Mouse (Mus musculus): Measurements from ENCODE around the gene D430041D05Rik.
"Not testable (repeated sequence)": the region's sequence is repeated elsewhere in the genome, so short reads cannot be mapped to it uniquely, and the experiment has no call there.

The D430041D05Rik gene

DNA sequence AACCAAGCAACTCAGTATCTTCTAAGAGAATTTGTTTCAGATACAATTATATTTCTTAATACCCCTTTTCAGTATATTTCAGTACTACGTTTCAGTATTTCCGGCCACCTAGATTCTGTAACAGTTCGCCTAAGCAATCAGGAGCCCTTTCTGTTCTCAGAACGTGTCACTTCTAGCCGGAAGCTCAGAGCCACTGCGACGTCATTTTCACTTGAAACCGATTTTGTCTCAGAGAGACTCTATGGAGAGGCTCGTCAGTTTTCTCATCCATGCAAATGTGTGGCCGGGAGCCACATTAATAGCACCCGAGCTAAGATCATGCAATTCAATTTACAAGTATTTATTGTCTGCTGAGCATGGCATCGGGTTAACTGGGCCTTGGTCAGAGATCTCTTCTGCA lies 266.8 kb downstream of the D430041D05Rik start:
- no peak for DNase-seq

DNA sequence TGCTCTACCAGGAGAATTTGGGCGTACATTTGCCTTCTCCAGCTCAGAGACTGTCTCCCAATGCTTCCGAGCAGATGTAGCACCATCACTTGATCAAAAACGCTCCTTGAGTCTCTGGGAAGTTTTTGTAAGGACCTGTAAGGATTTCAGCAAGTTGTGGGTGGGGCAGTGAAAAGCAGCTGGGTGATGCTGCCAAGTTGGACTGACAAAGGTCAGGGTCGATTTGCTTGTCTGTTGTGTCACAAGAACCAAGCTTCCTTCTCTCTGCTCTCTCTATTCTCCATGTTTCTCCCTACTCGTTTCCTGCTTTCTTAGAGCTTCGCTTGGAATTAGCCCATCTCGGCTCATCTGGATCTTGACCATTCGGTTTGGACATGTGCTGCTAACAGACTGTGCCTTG lies 268.7 kb downstream of the D430041D05Rik start:
- DNase-seq, result no peak

DNA sequence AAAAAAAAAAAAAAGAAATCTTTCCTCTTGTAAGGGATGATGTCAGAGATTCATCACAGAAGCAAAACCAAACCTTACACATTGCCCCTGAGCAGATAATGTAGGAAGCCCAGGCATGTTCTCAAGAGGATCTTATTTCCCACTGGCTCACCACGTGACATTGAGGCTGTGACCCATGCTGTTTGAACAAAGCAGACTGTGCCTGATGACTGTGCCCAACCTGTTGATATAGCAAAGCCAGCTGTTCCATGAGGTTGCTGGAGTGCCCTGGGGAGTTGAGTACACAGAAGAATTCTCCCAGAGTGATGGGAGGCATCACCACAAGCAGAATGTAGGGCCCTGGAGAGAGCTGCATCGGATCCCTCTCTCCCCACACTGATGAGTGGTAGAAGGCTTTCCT lies 274.9 kb downstream of the D430041D05Rik start:
- DNase-seq, result no peak

DNA sequence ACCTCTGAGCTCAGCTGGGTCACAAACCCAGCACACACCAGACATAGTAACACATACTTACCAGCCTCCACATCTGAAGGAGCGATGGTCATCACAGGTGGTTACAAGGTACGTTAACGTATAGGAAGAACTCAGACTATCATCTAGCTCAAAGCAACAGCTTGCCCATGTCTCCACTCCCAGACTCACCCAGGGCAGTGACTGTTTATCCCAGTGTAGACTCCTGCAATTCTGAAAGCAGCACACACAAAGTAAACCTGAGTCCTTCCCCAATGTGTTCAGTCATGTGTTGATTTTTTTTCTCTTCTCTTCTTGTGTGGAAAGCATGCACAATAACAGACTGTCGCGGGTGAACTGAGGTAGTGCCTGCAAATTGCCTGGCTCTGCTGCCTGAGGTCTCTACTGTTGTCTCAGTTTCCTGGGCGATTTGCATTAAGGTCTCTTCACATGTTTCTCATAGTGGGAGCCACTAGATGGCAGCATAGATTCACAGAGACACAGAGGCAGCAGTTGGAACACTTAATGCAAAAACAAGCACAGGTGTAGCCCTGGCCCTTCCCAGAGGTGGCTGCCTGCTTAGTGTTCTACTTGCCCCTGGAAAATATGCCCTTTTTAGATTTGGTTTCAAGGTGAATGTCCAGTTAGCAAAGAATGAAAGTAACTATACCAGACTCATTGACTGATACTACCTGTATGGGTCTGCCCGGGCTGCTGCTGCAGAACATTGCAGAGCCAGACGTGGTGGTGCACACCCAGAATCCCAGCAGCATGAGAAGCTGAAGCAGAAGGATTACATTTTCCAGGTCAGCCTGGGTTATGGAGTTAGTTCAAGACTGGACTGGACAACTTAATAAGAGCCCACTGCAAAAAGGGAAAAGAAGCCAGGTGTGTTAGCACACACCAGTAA lies 276.4 kb downstream of the D430041D05Rik start:
- peak; percentile 43 to 44 for DNase-seq

DNA sequence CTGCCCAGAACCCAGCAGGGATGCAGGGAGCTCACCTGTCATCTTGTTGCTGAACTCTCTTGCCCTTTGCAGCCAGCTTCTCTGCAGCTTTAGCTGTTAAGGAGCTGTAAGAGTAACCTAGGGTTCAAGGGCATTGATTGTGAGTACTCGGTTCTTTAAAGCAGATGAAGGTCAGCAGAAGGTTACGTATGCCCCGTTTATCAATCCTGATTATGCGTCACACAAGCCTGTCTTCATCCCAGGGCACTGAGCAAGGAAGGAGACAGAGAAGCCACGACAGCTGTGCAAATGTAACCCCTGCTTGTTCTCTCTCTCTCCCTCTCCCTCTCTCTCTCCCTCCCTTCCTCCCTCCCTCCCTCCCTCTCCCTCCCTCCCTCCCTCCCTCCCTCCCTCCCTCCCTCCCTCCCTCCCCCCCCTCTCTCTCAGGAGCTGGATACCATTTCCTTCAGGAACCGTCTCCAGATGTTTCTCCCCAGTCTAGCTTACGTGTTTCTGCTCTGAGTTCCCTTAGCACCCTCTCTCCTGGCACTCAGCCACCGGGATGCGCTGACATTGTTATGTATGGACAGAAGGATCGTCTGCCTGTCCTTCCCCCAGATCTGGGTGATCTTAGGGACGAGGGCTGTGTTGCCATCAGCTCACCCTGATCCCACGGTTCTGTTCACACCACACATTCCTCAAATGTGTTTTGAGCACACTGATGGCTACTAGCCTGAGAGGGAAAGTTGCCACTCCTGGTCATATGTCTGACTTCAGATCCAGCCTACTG lies 277.6 kb downstream of the D430041D05Rik start:
- DNase-seq, result no peak

DNA sequence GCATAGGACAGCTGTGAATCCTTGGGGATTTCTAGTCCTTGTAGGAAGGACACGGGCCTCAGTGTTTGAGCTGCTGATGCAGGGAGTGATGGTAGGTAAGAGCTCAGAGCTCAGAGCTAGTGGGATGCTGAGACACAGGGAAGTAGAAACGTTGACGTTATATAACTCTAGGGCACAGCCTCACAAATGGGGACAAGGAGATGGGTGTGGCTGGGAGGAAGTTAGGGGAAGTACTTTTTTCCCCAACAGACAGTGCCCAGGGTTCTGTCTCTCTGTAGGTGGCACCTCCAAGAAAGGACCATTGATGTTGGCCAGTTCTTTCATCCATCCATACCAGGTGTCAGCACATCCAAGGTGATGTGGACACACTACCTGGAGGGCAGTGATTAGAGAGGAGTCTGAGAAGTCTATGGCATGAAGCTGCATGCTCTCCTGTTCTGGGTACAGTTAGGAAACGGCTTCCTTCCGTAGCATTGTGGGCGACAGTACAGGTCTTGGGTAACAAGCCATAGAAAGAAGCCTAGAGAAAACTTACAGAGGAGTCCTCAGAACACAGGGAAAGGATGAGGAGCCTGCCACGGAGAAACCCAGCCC lies 278.4 kb downstream of the D430041D05Rik start:
- no peak for DNase-seq

DNA sequence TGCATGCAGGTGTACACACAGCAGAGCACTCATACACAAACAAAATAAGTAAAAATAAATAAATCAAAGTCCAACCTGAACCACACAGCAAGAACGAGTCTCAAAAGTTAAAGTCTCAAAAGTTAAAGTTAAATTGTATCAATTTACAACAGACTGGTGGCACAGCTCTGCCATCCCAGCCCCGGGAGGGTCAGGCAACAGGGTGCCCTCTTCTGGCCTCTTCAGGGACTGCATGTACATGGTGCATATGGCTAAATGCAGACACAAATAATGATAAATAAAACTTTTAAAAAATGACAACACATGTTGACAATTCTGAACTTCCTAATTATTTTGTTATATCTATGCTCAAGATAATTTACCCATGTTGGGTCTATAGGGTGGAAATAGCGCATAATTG lies 279.8 kb downstream of the D430041D05Rik start:
- peak; percentile 47 to 56 for DNase-seq

DNA sequence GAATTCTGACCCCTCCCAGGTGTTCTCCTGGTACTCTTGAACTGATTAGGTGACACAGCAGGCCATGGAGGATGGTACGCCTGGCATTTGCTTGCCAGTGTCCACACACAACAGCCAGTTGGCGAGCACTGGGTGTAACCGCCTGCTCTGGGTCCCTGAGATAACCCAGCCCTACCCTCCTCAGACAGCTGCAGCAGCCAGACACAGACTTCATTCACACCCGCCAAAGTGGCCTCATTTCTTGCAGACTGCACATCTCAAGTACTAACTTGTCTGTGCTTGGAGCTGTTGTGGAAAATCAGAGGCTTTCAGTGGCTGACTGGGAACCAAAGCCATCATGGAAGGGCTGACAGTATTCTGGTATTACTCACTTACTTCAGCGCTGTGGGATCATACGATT lies 280.6 kb downstream of the D430041D05Rik start:
- DNase-seq, result no peak

DNA sequence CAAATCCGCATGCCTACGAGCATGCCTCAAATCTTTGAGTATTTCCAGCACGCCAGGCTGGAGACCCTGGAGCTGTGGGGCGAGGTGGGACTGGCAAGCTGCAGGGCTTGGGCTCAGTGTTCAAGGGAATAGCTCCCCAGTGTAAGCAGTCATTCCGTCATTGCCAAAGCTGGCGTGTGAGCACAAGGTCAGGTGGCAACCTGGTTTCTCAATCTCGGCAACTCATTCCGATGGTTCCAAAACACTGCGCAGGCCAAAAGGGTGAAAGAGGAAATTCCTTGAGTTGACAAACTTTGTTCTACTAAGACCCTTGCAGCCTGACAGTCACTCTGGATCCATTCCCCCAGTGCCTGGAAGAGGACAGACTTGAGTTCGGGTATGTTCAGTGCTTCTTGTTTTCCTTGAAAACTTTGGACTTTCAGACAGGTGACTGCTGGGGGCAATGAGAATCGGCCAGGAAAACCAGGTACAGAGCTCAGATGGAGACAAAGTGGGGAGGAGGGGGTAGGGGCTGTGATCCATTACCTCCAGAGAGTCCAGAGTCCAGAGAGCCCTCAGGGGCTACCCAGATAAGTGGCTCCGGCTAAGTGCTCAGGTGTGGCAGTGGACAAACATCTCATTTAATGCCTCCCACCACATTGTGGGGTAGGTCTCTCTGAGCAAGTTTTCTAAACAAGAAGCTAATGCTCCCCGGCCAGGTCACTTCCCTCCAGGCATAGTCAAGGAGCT lies 281.8 kb downstream of the D430041D05Rik start:
- no peak for DNase-seq

DNA sequence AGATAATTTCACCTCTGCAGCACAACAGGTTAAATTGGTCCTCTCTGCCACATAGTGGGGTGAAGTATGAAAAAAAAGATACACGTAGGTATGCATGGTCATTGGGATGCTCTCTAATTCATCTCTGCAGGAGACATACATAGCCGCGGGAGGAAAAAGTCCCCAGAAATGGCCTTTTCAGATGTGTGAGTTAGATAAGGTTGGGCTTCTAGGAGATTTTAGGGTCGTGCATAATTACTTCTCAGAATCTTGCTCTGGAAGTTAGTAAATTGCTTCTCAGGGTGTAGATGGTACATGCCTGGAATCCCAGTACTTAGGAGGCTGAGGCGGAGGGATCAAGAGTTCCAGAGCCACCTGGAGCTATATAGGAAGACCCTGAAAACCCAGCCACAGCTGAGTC lies 286.7 kb downstream of the D430041D05Rik start:
- DNase-seq, result no peak

DNA sequence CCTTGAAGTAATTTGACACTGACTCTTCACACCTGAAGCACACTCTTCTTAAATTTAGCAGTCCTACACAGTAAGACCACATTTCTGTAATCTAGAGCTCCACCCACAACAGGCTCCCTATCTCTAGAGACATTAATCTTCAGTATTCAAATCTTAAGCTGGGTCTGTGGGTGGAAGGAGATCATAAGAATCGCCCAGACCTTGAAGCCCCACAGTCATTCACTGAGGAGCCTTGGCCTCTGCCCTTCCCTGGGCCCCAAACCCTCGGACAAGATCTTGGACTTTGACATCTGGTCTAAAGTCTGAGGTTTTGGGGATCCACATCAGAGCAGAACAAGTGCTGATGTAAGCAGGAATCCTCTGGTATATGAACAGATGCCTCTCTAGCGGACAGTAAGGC lies 287.3 kb downstream of the D430041D05Rik start:
- DNase-seq, result no peak

DNA sequence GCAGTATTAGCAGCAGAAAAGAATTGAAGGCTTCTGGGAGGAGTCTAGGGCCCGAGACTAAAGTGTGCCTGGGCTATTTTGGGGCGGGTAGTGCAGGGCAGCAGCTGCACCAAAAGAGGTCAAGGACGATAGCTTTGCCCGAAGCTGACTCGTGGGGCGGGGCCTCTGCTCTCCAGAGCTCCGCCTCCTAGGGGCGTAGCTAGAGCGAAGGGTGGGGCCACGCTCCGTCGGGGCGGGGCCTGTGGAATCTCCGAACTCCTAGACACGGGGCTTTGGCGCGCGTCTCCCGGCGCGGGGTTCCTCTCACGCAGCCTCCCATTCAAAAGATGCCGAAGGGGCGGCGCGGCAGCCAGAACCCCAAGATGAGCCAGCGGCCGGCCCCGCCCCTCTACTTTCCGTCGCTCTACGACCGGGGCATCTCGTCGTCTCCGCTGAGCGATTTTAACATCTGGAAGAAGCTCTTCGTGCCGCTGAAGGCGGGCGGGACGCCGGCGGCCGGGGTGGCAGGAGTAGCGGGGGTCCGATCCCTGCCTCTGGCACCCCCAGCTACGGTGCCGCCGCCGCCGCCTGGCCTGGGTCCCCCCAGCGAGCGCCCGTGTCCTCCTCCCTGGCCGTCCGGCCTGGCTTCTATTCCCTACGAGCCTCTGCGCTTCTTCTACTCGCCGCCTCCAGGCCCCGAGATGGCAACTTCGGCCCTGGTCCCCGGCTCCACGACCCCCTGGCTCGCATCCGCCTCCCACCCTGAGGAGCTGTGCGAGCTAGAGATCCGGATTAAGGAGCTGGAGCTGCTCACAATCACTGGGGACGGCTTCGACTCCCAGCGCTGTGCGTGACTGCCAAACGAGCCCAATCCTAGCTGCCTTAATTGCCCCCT lies 288.1 kb downstream of the D430041D05Rik start, which contains the start of gene A930018P22Rik:
TSS of gene A930018P22Rik (plus strand) at position 265 of the 874 bp plus-strand sequence.
- peak; percentile 84 to 85 for DNase-seq

DNA sequence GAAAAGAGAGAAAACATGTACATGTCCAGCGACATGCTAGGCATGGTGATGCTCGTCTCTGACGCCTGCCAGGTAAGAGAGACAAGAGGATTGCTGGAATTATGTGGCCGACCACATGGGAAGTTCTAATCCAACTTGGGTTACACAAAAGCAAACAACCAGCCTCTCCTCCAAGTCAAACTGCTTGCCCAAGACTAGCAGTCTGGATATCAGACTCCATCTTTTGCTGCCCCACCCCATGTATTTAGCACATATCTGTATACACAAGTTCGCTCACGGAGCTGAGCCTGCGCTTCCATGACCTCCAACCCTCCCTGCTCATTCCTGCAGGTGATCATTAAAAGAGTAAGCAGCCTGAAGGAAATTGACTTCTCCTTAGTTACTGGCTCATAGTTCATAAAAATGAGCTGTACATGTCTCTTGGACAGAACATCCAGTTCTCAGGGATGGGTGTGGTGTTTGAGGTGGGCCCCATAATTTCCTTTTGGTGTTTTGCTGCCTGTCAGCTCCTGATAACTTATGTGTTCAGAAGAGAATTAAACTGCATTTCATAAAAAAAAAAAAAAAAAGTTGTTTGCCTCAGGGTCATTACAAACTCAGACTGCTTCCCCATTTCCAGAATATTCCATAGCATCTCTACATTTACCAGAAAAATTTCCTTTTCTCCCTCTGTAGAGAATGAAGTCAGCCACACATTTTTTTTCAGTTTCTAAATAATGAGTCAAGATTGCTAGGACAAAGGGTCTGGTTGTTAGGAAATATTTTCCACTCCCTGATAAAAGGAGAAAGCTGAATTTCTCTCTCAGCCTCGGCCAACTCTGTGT lies 288.9 kb downstream of the D430041D05Rik start:
- DNase-seq, result no peak

DNA sequence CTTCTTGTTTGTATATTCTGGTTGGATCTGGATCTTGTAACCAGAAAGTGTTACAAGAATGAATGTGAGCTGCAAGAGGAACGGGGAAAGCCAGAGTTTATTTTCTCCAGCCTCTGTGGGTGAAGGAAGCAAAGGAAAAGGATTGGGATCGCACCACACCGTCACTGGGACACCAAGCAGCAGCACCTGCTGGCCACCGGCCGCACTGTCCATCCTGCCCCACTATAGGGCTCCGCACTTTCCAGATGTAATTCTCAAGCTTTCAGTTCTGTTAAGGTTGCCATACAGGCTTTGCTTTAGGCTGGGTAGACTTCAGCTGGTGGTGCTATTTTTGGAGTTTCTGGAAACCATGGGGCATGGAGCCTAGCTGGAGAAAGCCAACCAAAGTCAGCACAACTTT lies 290.5 kb downstream of the D430041D05Rik start:
- DNase-seq, result no peak

DNA sequence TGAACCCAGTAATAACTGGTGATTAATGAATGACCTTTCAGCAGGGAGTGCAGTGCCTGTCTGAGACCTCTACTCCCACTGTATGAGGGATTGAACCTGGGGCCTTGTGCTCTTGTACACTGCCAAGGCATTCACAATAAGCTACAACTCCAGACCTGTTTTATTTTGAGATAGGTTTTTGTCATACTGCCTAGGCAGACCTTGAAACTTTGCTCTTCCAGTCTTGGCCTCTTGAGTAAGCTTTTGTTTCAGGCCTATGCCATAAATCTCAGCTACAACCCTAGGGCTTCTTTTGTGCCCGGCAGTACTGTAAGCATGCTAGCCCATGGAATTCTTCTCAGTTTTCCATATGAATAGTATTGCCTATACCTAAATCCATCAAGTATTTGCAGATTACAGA lies 291.7 kb downstream of the D430041D05Rik start:
- no peak for DNase-seq

DNA sequence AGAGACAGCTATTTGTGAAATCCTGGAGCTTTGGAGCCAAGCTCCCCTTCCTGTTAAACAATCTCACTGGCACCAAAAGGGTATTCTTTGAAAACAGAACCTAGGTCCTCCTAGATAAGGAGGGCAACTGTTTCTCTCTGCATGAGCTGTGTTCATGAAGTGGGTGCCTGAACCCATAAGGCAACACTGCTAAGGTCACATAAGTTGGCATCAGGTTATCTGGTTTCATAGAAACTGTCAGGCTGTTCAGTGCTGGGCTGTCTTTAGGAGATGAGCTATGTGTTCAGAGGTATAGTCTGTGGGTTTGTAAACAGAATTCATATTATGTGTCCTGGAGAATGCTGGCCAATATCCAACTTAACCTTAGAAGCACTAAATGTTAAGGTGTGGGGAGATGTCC lies 293.6 kb downstream of the D430041D05Rik start:
- not testable (repeated sequence) for DNase-seq

DNA sequence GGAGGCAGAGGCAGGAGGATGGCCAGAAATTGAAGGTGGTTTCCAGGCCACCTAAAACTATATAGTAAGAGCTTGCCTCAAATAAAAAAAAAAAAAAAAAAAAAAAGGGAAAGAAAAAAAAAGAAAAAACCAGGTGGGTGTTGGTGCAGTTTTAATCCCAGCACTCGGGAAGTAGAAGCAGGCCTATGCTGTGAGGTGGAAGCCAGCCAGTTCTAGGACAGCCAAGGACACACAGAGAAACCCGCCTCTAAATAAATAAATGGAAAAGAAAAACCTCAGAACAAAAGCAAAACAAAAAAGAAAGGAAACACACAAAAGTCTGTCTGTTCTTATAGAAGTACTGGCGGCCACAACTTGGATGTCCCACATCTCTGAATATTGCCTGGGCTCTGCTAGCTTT lies 295.9 kb downstream of the D430041D05Rik start:
- no peak for DNase-seq

DNA sequence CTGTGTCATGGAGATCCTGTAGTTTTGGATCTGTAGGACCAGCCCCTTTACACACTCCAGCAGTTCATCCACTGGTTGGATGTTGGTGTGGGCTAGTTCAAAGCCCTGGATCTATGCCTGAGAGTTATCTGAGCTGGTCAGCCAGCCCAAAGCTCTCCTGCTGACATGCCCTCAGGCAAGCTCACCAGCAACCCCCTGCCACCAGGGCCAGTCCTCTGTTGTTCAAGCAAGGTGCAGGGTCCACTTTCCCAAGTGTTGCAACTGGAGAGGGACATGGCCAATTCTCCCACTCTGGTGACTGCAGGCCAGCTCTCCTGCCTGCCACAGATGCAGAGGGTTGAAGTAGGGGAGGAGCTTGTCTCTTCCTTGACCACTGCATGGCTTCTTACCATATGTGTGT lies 297.2 kb downstream of the D430041D05Rik start:
- not testable (repeated sequence) for DNase-seq

DNA sequence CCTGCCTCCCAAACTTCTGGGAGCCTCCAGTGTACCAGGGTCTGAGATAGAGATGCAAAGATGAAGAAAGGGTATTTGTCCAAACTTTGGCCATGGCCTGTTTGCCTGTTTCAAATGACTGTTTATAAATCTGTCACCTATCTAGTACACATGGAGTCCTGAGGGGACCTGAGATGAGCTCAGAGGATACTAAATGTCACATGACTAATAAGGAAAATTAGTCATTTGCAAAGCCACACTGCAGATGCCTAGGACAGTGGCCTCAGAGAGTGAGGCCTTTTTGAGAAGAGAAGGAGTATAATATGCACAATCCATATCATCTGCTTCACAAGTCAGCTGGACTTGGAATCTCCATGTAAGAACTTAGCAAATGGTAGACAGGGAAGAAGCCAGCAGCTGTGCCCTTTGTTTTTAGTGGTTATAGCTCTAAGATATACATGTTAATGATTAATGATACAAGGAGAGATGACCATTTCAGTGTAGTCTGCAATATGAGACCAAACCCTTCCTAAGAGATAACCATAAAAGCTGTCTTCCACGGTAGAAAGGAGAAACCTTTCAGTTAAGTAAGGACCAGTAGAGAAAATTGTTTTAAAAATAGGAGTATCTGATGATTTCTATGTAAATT lies 299.5 kb downstream of the D430041D05Rik start:
- not testable (repeated sequence) for DNase-seq

DNA sequence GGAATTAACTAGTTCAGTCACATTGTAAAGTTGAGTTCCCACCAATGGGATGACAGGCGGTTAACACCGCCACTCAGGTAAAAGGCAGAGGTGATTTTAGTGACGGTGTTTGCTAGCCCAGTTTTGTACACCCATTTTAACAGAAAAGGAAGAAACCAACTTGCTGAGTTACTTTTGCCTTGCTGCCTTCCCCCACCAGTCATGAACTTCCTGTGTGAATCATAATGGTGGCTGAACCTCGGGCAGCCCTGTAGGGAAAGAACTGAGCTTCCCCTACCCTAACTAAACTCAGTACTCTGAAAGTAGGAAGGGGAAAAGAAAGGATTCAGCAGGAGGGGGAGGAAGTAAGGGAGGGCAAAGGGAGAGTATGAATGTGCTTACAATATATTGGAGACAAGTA lies 300.8 kb downstream of the D430041D05Rik start:
- DNase-seq, result no peak

Measured in thymus, postnatal 36 days (tissue).